Mouse (Mus musculus): Measurements from ENCODE around the gene Gm20696. TPM values are rescaled to one million over a fixed set of nuclear protein-coding genes. Genes with fewer than 3 reads are reported as not detected.

Gm20696 gene
- 10 to 100 TPM; 28.0 to 32.1 TPM for total RNA-seq (2023)

DNA sequence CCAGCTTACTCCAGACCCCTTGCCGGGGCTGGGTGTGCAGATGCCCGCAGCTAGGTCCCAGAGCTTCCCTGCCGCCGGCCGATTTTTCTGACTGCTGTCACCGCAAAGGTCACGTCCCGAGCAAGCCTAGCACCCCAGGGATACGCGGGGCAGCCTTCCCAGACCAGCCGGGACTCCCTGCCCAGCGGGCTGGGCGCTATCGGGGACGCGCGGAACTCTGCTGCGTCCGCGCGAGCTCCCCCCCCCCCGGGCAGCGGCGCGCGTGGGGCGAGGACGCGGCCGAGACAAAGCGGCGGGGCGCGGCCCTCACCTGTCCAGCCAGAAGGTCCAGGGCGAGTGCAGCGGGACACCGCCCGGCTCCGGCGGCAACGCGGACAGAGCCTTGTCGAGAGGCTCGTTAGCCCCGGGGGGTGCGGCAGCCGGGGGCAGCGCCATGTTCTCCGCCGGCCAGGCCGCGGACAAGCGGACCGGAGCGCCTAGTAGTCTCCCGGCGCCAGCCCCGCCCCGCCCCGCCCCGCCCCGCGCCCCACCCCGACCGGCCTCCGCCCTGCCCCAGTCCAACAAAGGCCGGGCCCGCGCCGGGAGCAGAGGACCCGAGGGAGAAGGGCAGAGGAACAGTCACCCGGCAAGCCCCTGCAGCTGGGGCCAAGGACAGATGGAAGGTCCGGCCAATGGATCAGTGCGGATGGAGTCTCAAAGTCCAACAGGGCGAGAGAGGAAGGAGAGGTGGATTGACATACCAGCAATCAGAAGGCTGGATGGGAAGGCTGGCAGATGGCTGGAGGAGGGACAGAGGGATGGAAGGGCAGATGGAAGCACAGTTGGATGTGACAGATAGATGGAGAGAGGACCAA is at the start of gene Gm20696, which contains the start of gene Eif4e3:
Gene Gm20696 (minus strand): TSS at position 480 of the 854 bp plus-strand sequence.
Gene Eif4e3 (minus strand): TSS at position 454 of the 854 bp plus-strand sequence.

DNA sequence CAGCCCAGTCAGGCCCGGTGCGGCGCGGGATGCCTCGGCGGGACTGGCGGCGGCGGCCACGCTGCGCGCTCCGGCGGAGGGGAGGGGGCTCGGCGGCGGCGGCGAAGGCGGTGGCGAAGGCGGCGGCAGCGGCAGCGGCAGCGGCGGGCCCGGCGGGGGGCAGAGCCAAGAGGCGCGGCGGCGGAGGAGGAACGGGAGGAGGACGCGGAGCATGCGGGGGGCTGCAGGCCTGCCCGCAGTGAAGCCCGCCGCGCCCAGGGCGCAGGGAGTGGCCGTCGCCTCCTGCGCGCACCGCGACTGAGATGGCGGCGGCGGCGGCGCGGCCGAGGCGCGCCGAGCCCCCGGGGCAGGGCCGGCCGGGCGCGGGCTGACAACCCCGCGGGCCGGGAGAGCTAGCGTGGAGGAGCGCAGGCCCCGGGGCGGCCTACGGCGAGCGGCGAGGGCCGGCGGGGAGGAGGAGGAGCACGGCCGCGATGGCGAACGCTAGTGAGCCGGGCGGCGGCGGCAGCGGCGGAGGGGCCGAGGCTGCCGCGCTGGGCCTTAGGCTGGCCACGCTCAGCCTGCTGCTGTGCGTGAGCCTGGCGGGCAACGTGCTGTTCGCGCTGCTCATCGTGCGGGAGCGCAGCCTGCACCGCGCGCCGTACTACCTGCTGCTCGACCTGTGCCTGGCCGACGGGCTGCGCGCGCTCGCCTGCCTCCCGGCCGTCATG is 25.8 kb upstream of the Gm20696 start, which contains the start of gene Gpr27:
Gene Gpr27 (plus strand): TSS at position 474 of the 710 bp plus-strand sequence.

DNA sequence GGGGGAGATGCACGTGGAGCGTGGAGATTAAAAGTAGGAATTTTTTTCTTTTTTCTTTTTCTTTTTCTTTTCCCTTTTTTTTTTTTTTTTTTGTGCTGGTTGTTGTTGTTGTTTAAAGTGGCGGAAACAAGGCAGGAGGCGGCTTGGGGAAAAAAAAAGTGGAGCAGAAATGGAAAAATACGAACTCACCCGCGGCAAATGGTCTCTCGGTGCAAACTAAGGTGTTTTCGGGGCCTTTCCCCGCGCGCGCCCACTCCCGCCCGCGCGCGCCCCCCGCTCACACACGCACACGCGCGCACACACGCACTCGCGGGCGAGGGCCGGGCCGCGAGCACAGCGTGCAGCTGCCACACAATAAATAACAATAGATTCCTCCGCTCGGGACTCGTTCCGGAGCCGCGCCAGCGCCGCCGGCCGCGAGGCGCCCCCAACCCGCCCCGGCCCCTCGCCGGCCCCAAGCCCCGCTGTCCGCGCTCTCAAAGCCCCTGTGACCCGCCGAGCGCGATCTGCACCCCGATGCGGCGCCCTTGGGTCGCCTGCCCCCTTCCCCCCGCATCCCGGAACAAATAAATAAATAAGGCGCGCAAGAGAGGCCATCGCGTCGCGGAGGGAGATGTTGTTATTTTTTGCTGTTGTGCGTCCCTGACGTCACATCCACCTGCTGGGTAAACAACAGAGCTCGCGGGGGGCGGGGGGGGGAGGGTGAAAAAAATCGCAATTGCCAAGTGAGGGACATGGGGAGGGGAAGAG is 144.1 kb downstream of the Gm20696 start, which contains the start of gene Foxp1:
Gene Foxp1 (minus strand): TSS at position 363 of the 750 bp plus-strand sequence.

Other genes with a start within 250 kb of the Gm20696 start
- 100 to 1,000 TPM; 224 to 271 TPM for gene Foxp1, start 144.1 kb downstream of the Gm20696 start, total RNA-seq (2023)
- gene Eif4e3, start within 50 bp of the Gm20696 start, total RNA-seq (2023), result 10 to 100 TPM; 42.1 to 46.7 TPM
- gene Gpr27, start 25.9 kb upstream of the Gm20696 start, total RNA-seq (2023), result not detected
- 1 to 10 TPM in 1 of 2 experiments, under 1 TPM in 1; 0.34 to 1.0 TPM for gene Prok2, start 59.6 kb upstream of the Gm20696 start, total RNA-seq (2023)

All from monocyte, adult 59 days (primary cell).